Mouse (Mus musculus) T-helper 2 cell (primary cell): ENCODE measurements around the gene She.

Source experiments
- in situ Hi-C: fragments of 300-600 bp; cut with MboI, MseI; formaldehyde crosslinking; loops from one replicate; pipeline ENCODE4 v1.15.1; 2025; ENCODE audit warnings: high pct_unique_total_duplicates

The She gene

DNA sequence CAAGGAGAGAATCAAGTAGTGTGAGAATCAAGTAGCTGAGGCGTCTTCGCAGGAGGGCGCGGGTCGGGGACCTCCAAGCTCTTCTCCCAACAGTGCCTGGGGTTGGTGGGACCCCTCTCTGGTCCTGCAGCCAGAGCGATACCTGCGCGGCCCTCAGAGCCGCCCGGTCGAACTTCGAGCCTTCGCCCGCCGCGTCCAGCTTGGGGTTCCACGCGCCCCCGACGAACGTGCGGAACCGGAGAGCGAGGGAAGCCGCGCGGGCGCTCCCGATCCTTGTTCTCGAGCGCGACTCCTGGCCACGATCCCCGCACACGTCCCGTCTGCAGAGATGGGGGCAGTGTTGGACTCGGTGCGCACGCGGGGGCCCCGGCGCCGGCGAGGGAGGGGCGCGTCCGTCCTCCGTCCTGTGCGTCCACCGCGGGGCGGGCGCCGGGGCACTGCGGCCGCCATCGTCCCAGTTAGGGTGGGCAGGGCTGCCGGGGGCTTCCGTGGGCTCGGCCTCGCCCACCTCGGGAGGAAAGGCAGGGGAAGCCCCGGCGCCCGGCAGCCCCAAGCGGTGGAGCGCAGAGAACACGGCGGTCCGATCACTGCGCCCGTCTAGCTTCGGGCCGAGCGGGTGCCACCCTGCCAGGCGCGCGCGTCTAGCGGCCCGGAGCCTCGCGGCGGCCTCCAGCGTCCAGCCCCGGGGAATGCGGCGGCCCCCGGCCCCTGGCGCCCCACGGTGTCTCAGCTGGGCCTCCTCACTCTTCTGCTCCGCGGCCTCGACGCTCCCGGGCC lies at the start of gene She:
She (plus strand) TSS at position 556 of the 777 bp plus-strand sequence.
- in situ Hi-C loops = no loop called here

GRCm38 (mm10) chr3:89781640-89782039 lies 49.5 kb upstream of the She start:
- in situ Hi-C loops = no loop called here

GRCm38 (mm10) chr3:89784991-89785753 lies 46.0 kb upstream of the She start:
- in situ Hi-C loops = no loop called here

- in situ Hi-C loops = no loop called here
Measured at GRCm38 (mm10) chr3:89786275-89786674, 44.9 kb upstream of the She start.

- in situ Hi-C loops = no loop called here
Measured at GRCm38 (mm10) chr3:89788680-89789352, 42.4 kb upstream of the She start.

DNA sequence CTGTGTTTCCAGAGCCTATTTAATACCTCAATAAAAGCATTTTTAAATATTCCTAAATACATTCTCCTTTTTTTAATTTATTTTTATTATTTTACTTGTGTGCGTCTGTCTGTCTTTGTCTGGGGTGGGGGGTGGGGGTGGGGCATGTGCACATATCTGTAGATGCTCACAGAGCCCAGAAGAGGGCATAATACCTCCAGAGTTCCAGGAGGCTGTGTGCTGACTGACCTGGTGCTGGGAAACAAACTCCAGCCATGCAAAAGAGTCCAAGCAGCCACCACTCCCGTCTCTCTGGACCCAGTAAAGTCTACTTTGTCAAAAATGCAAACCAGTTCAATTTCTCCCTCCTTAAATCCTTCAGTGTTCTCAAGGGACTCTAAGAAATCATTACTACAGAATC lies 36.6 kb upstream of the She start:
- in situ Hi-C loops = loop anchor here (5.0 kb wide), 1 partner anchor 53 kb away; no protein-coding TSS in a partner anchor

DNA sequence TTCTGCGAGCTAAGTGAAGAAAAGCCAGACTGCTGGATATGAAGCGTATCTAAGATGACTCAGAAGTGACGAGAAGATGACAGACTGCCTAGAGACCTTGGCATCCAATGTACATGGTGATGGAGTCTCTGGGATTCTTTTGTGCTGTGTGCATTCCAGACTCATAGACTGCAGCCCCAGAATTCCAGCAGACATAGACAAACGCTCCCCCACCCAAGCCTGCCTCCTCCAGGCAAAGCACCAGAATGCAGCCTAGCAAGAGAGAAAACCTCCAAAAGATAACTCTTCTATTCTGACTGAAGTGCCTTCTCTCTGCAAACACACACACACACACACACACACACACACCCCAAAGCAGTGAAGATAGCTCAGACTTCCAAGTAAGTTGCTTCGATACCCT lies 35.4 kb upstream of the She start:
- in situ Hi-C loops = loop anchor here (5.0 kb wide), 1 partner anchor 52 kb away; no protein-coding TSS in a partner anchor

GRCm38 (mm10) chr3:89796358-89796757 lies 34.8 kb upstream of the She start:
- in situ Hi-C loops = loop anchor here (5.0 kb wide), 1 partner anchor 51 kb away; no protein-coding TSS in a partner anchor

- in situ Hi-C loops = loop anchor here (5.0 kb wide), 1 partner anchor 49 kb away; no protein-coding TSS in a partner anchor
Measured at GRCm38 (mm10) chr3:89798518-89798917, 32.7 kb upstream of the She start.

GRCm38 (mm10) chr3:89799476-89799875 lies 31.7 kb upstream of the She start:
- in situ Hi-C loops = loop anchor here (5.0 kb wide), 1 partner anchor 48 kb away; no protein-coding TSS in a partner anchor

- in situ Hi-C loops = loop anchor here (10.0 kb wide), 1 partner anchor 785 kb away; no protein-coding TSS in a partner anchor
Measured at GRCm38 (mm10) chr3:89800078-89800477, 31.1 kb upstream of the She start.

- in situ Hi-C loops = loop anchor here (10.0 kb wide), 1 partner anchor 786 kb away; no protein-coding TSS in a partner anchor
Measured at GRCm38 (mm10) chr3:89800774-89801506, 30.2 kb upstream of the She start.

DNA sequence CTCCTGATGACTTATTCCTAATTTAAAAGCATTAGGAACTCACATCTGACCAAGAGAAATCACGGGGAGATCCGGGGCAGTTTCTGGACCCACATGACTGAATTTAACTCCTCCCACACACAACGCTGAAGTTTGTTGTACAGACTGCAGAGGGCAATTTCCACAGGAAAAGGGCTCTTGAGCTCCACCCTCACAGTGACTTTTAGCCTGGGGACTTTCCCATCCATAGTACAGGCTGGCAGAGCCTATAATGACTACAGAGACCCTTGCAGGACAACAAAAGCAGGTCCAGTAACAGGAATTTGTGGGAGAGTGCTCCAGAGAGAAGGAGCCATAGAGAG lies 29.7 kb upstream of the She start:
- in situ Hi-C loops = loop anchor here (10.0 kb wide), 1 partner anchor 787 kb away; no protein-coding TSS in a partner anchor

DNA sequence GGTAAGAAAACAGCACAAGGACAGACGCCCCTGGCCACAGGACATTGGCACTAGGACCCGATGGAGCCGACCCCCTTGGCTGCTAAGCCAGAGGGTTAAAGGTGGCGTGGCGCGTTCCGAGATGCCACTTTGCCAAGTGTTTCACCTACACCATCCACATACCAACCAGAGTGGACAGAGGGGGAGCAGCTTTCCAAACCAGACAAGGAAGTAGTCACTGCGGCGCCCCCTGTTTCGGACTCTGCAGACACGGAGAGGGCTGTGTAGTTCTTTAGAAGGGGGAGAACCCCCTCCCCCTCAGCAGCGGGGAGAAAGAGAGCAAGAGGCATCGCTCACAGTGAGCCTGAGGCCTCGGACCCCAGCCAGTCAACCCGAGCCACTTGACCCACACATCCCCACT lies 28.3 kb upstream of the She start:
- in situ Hi-C loops = loop anchor here (10.0 kb wide), 1 partner anchor 788 kb away; no protein-coding TSS in a partner anchor

GRCm38 (mm10) chr3:89805179-89805578 lies 26.0 kb upstream of the She start:
- in situ Hi-C loops = loop anchor here (10.0 kb wide), 1 partner anchor 790 kb away; no protein-coding TSS in a partner anchor

DNA sequence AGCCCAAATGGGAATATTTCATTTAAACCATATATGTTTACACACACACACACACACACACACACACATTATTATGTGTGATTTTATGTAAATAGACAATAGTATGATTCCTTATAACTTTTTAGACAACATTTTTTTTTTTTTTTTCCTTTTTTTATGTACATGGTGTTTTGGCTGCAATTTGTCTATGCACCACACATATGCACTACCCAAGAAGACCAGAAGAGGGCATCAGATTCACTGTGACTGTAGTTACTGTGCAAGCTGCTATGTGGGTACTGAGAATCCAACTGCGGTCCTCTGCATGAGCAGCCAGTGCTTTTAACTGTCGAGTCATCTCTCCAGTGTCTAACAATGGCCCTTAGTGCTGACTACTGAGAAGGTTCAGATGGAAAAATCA lies 24.4 kb upstream of the She start:
- in situ Hi-C loops = loop anchor here (10.0 kb wide), 1 partner anchor 792 kb away; no protein-coding TSS in a partner anchor

- in situ Hi-C loops = loop anchor here (10.0 kb wide), 1 partner anchor 792 kb away; no protein-coding TSS in a partner anchor
Measured at GRCm38 (mm10) chr3:89807171-89807570, 24.0 kb upstream of the She start.

GRCm38 (mm10) chr3:89807881-89808280 lies 23.3 kb upstream of the She start:
- in situ Hi-C loops = loop anchor here (10.0 kb wide), 1 partner anchor 793 kb away; no protein-coding TSS in a partner anchor

GRCm38 (mm10) chr3:89808638-89809037 lies 22.5 kb upstream of the She start:
- in situ Hi-C loops = loop anchor here (10.0 kb wide), 1 partner anchor 794 kb away; no protein-coding TSS in a partner anchor

- in situ Hi-C loops = no loop called here
Measured at GRCm38 (mm10) chr3:89810841-89811240, 20.3 kb upstream of the She start.

- in situ Hi-C loops = no loop called here
Measured at GRCm38 (mm10) chr3:89812166-89812565, 19.0 kb upstream of the She start.
